Mouse (Mus musculus): Measurements from ENCODE around the gene Pdss2. TPM values are rescaled to one million over a fixed set of nuclear protein-coding genes. Genes with fewer than 3 reads are reported as not detected.
A peak's percentile ranks its signal among the peaks of the same experiment; 100 is the strongest.

The Pdss2 gene
- polyA plus RNA-seq, 1 experiment, result 16.7 TPM

DNA sequence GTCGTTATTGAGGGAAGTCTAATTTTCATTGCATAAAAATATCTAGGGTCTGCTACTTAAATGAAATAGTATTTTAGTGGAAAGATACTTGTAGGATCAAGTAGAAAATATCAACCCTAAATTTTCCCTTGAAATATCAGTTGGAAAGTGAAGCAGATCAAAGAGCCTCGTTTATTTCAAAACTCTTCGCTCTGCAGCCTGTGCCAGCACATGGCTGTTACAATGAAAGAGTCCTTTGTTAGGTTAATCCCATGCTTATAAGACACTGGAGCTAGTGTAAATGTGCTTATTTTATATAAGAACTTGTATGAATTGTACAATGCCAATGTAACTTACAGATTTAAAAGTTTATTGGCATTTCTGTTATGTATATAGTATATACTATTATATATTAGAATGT is 51.8 kb downstream of the Pdss2 start:
- no peak overlapping the region for H3K27ac ChIP-seq (replicated peaks; ENCODE audit: low read depth, low read length)
- H3K4me1 ChIP-seq (ENCODE audit: control insufficient read depth, insufficient read depth, insufficient read length, low read length), result no peaks in the 10 kb centered on the region; the same call in 1 of the 2 replicates
- no peak overlapping the region for H3K4me3 ChIP-seq (ENCODE audit: insufficient read depth, low read depth, low read length)

DNA sequence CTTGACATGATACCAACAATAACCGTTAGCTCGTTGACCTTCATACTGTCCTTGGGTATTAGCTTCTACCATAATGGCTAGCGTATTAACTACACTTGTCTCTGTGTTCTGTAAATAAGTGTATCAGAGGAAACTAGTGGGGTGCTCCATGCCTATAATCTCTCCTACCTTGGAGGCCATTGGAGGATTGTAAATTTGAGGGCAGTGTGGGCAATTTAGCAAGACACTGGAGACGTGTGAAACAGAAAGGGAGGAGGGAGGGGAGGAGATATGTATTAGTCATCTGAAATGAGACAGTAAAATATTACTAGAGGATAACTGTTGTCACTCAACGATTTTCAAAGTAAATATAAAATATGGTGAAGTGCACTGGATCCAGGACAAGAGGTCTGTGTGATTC is 54.2 kb downstream of the Pdss2 start:
- no peaks in the 10 kb centered on the region; the same call in 1 of the 2 replicates for H3K4me1 ChIP-seq (ENCODE audit: control insufficient read depth, insufficient read depth, insufficient read length, low read length)
- H3K4me3 ChIP-seq (ENCODE audit: insufficient read depth, low read depth, low read length), result no peak overlapping the region
- no peak overlapping the region for H3K27ac ChIP-seq (replicated peaks; ENCODE audit: low read depth, low read length)

DNA sequence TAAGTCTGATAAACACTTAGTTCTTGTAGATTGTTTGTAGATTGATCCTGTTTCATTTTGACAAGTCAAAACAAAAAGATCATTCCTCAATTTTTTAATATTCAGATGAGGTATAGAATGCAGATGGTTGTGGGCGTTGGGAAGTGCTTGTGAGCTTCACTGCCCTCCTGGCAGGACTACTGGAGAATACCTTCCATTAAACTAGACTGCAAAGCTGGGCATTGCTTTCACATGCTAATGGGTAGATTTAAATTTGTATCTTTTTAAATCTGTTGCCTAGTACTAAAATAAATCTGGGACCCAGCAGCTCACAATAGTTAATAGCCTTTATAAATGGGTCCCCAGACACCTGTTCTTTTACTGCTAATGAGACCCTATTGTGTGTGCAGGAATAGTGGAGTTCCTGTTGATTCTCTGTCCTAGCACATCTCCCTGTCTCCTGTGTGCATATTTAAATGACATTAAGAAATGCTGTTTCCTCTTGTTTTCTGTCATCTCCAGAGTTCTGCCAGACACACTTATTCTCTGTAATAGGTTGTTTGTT is 54.9 kb downstream of the Pdss2 start:
- Histone ChIP-seq H3K4me1 (ENCODE audit: control insufficient read depth, insufficient read depth, insufficient read length, low read length) (no peaks in the 10 kb centered on the region; the same call in 1 of the 2 replicates), H3K27ac (replicated peaks; ENCODE audit: low read depth, low read length) (no peak overlapping the region), H3K4me3 (ENCODE audit: insufficient read depth, low read depth, low read length) (no peak overlapping the region)

DNA sequence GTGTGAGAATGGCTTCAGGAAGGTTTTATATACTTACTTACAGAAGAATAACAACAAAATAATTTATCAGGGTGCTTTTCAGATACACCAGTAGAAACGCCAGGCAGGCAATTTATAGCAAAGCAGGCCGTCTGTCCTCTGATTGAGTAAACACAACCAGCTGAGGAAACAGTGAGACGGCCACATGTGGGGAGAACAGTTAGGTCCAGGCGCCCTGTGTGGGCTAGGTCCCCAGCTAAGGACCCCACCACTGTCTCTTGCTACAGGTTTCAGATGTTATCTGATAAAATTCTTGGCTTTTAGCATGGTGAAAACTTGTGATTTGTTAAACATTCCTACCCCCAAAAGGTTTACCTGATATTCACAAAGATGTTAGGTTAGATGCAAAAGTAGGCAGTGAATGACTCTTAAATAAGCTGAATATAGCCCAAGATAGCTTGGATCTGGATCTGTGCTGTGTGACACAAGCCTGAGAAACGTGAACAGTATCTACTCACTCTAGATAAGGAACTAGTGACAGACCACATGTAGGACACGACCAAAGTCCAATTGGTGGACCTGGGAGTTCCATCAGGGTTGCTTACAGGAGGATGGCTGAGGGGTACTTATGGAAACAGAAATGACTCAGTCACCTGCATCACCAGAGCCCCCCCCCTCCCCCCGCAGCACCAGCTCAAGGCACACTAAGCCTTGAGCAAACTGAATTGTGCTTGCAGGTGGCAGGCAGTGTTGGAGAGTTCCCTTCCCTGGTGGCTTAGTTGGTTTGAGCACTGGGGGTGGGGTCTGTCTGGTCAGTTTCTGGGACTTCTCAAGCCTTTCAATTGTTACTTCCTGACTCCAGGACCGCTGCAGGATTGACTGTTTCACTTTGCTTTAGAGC is 56.2 kb downstream of the Pdss2 start:
- Histone ChIP-seq H3K27ac (replicated peaks; ENCODE audit: low read depth, low read length) (no peak overlapping the region), H3K4me1 (ENCODE audit: control insufficient read depth, insufficient read depth, insufficient read length, low read length) (no peaks in the 10 kb centered on the region; the same call in 1 of the 2 replicates), H3K4me3 (ENCODE audit: insufficient read depth, low read depth, low read length) (no peak overlapping the region)

DNA sequence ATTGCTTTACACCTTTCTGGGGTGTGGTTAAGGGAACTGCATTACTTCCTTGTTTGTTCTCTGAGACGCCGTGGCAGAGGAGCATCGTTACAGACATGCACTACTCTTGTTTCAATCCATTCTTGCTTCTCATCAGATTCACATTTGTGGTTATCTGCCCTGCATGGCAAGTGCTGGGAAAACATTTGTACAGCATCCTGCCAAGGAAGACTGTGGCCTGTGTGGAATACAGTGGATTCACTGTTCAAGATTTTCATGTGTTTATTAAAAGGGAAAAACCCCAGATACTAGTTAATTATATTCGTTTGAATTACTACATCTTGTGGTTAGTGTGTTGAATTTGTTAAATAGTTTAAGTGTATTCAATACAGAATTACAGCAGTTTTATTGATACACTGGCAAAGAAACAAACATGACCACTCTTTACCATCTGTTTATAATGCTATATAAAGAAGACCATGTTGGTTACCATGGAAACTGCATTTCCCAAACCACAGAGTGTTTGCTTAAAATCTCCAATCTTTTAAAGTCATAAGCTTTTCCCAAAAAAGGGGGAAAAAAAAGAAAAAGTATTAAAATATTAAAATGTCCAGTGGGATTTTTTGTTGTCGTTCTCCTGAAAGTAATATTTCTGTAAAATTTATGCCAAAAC is 58.5 kb downstream of the Pdss2 start:
- Histone ChIP-seq H3K4me3 (ENCODE audit: insufficient read depth, low read depth, low read length) (no peak overlapping the region), H3K27ac (replicated peaks; ENCODE audit: low read depth, low read length) (no peak overlapping the region), H3K4me1 (ENCODE audit: control insufficient read depth, insufficient read depth, insufficient read length, low read length) (no peaks in the 10 kb centered on the region; the same call in 1 of the 2 replicates)

- Histone ChIP-seq H3K4me1 (ENCODE audit: control insufficient read depth, insufficient read depth, insufficient read length, low read length) (no peaks in the 10 kb centered on the region), H3K4me3 (ENCODE audit: insufficient read depth, low read depth, low read length) (no peak overlapping the region), H3K27ac (replicated peaks; ENCODE audit: low read depth, low read length) (no peak overlapping the region)
These were observed 64.3 kb downstream of the Pdss2 start for GRCm38 (mm10) chr10:43285541-43285940.

- Histone ChIP-seq H3K27ac (replicated peaks; ENCODE audit: low read depth, low read length) (no peak overlapping the region), H3K4me3 (ENCODE audit: insufficient read depth, low read depth, low read length) (no peak overlapping the region), H3K4me1 (ENCODE audit: control insufficient read depth, insufficient read depth, insufficient read length, low read length) (no peaks in the 10 kb centered on the region)
These were observed 69.4 kb downstream of the Pdss2 start for GRCm38 (mm10) chr10:43290638-43291230.

DNA sequence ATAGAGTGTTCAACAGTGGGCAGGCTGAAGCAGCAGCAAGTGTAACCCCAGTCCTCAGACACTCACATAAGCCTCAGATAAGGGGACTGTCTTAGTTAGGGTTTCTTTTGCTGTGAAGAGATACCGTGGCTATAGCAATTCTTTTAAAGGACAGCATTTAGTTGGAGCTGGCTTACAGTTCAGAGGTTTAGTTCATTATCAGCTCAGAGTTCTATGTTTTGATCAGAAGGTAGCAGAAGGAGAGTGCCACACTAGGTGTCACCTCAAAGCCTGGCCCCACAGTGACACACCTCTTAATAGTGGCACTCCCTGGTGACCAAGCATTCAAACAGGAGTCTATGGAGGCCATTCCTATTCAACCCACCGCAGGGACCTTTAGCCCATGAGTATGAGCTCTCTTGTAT is 70.0 kb downstream of the Pdss2 start:
- H3K4me1 ChIP-seq (ENCODE audit: control insufficient read depth, insufficient read depth, insufficient read length, low read length), result no peaks in the 10 kb centered on the region
- no peak overlapping the region for H3K27ac ChIP-seq (replicated peaks; ENCODE audit: low read depth, low read length)
- H3K4me3 ChIP-seq (ENCODE audit: insufficient read depth, low read depth, low read length), result no peak overlapping the region

DNA sequence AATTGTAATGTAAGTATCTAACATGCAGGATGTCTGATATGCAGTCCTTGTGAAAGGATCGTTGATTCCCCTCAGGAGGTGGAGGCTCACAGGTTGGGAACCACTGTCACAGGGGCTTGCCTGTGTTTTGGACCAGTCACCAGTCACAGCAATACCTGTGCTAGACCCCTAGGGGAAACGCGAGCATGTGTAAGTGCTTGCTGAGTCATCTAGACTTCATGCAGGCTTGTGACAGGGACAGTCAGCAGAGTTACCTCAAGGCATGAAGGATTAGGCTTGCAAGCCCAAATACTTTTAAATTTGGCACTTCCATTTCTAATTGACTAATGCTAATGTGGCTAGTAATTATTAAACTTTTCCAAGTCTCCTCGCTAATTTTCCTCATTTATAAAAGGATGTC is 71.2 kb downstream of the Pdss2 start:
- Histone ChIP-seq H3K4me1 (ENCODE audit: control insufficient read depth, insufficient read depth, insufficient read length, low read length) (no peaks in the 10 kb centered on the region), H3K4me3 (ENCODE audit: insufficient read depth, low read depth, low read length) (no peak overlapping the region), H3K27ac (replicated peaks; ENCODE audit: low read depth, low read length) (no peak overlapping the region)

DNA sequence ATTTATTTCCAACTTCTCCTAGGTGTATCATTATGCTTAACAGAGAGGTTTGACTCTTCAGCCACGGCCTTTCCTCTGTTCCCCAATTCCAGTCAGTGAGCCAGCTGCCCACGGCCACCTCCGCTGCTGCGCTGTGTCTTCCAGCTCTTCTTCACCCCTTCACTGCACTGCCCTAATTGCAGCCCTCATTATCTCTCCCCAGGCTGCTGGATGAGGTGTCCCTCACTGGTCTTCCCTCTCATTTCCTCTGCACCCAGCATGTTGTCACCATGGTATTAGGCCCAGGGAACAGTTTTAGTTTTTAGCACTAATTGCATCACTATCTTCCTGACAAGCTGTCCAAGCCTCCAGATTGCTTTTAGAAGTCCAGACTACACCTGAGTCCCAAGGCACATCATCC is 73.0 kb downstream of the Pdss2 start:
- Histone ChIP-seq H3K4me1 (ENCODE audit: control insufficient read depth, insufficient read depth, insufficient read length, low read length) (no peaks in the 10 kb centered on the region), H3K4me3 (ENCODE audit: insufficient read depth, low read depth, low read length) (no peak overlapping the region), H3K27ac (replicated peaks; ENCODE audit: low read depth, low read length) (no peak overlapping the region)

DNA sequence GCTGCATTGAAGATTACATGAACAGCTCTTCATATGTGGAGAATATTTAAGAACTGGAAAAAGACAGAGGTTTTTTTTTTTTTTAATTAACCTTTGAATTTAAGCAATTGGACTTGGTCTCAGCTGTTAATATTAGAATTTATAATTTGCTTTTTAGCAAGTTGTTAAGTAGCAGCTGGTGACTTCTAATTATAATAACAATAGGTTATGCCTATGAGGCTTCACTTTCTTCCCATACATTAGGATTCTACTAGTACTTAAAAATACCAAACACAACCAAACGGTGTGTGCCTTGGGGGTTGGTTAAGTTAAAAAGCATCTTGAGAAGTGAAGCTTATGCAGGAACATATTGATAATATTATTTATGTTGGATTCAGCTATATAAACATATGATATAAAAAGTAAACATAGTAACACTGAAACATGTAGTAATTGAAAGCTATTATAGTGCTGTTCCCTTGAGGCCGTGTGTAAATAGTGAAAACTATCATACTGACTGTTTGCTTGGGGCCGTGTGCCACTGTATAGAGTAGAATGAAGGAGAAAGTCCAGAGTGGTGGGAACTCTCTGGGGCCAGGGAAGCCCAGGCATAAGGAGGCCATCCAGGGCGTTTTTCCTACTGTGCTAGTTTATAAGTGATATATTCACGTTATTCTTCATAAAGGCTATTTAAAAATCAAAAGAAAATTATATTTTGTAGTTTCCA is 87.0 kb downstream of the Pdss2 start:
- H3K4me3 ChIP-seq (ENCODE audit: insufficient read depth, low read depth, low read length), result no peak overlapping the region
- no peak overlapping the region for H3K27ac ChIP-seq (replicated peaks; ENCODE audit: low read depth, low read length)
- H3K4me1 ChIP-seq (ENCODE audit: control insufficient read depth, insufficient read depth, insufficient read length, low read length), result peaks cover 11% of the 10 kb centered on the region

DNA sequence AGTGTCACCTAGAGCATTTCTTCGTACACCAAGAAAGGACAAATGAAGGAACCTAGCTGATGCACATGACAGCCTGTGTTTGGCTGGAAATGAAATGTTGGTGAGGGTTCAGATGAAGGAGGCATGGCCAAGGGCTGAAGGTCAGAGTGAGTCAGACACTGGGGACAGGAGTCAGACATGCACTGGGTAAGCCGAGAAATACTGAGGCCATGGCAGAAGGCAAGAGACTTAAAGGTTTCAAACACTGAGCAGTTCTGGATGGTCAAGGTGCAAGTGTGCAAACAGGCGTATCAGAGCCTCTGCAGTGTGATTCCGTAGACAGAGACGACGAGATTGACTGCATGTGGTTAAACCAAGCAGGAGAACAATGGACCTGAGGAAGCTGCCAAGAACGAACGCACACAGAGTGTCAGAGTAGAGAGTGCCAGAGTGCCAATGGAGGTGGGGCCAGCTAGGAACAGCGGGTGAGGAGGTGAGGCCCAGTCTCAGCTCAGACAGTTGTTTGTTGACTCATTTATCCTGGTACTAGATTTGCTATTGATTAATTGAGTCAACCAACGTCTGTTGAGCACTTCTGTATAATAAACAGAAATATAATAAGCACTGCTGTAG is 89.6 kb downstream of the Pdss2 start:
- H3K27ac ChIP-seq (replicated peaks; ENCODE audit: low read depth, low read length), result peak overlapping the region; percentile 90
- peak overlapping the region; percentile 29; the same call in 1 of the 2 replicates for H3K4me3 ChIP-seq (ENCODE audit: insufficient read depth, low read depth, low read length)
- H3K4me1 ChIP-seq (ENCODE audit: control insufficient read depth, insufficient read depth, insufficient read length, low read length), result peaks cover 11% of the 10 kb centered on the region

DNA sequence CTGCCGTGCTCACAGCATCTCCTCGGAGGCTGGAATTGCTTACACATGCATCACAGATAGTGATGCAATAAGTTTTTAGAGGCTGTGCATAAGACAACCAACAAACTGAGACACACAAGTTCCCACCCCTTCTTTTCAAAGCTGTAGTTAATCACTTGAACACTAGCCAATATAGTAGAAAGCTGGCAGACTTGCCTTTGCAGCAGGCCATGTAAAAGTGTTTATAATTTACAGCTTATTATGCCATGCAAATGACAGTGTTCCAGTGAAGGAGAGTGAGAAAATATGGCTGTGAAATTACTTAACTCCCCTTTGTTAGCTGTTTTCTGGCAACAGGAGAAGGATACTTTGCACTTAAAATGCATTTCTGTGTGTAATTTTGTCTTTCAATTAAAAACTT is 90.9 kb downstream of the Pdss2 start:
- H3K4me1 ChIP-seq (ENCODE audit: control insufficient read depth, insufficient read depth, insufficient read length, low read length), result peaks cover 11% of the 10 kb centered on the region
- no peak overlapping the region for H3K27ac ChIP-seq (replicated peaks; ENCODE audit: low read depth, low read length)
- no peak overlapping the region for H3K4me3 ChIP-seq (ENCODE audit: insufficient read depth, low read depth, low read length)

DNA sequence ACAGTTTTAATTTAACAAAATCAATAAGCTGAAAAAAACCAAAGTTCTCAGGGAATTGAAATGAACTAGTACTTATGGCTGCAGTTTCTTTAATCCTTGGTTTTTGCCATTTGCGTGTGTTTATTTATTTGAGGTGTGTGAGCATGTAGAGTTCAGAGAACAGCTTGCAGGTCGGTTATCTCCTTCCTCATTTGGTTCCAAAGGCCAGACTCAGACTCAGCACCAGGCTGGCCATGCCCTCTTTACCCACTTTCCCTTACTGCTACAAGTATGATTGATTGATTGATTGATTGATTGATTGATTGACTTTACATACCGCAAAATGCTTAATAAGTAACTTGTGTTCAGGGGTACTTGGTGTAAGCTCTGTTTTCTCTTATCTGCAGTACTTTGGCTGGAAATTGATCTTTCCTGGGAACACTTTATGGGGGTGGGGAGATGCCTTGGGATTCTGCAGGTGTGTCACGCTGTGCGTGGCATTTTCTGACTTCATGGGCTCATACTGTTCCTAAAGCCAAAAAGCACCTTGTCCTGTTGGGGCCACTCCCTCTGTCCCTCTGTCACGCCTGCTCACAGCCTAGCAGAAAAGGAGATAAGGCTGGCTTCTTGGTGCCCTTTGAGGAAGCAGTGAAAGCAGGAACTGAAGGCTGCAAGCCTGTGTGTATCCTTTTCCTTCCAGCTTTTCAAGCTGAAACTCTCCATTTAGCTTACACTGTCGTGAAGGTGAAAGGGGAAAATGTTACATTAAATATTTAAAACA is 91.6 kb downstream of the Pdss2 start:
- Histone ChIP-seq H3K27ac (replicated peaks; ENCODE audit: low read depth, low read length) (no peak overlapping the region), H3K4me1 (ENCODE audit: control insufficient read depth, insufficient read depth, insufficient read length, low read length) (peaks cover 11% of the 10 kb centered on the region), H3K4me3 (ENCODE audit: insufficient read depth, low read depth, low read length) (no peak overlapping the region)

Measured in brown adipose tissue, adult 24 weeks (tissue).